Mouse (Mus musculus) intestine, embryonic 14.5 days (tissue): ENCODE measurements at regions not wholly inside any gene's neighbourhood (a gene's known extent, or its start where the extent isn't known, plus 50 kb on each side); places are given as distances from the start of the nearest gene placed in this dataset.
"Not testable (repeated sequence)": the region's sequence is repeated elsewhere in the genome, so short reads cannot be mapped to it uniquely, and the experiment has no call there.

Experiments
- ATAC-seq: fragments of 200-750 bp; cut with Nextera tagmentation; replicated peaks from 2 replicates; pipeline ENCODE4 v1.8.0; 2017; ENCODE audit warnings: low read depth, moderate number of reproducible peaks, moderate TSS enrichment, moderate library complexity; ENCODE audit not compliant: low FRiP score, low TSS enrichment
- DNase-seq: peaks from one replicate; pipeline ENCODE4 v3.0.0-alpha.2; 2018; ENCODE audit warnings: low spot score
- H3K27ac ChIP-seq: fragments of 300-500 bp; sonication (generic); 2 replicates; pipeline ENCODE4 v1.5.1; 2014; ENCODE audit warnings: low read depth, mild to moderate bottlenecking, control low read depth
- H3K27me3 ChIP-seq: fragments of 300-500 bp; sonication (generic); replicated peaks from 2 replicates; pipeline ENCODE4 v1.6.1; 2014; ENCODE audit warnings: low read length, control low read depth; ENCODE audit not compliant: control insufficient read depth, insufficient read depth
- H3K36me3 ChIP-seq: fragments of 300-500 bp; sonication (generic); 2 replicates; pipeline ENCODE4 v1.6.1; 2014; ENCODE audit warnings: low read length, control low read depth; ENCODE audit not compliant: control insufficient read depth, insufficient read depth
- H3K4me1 ChIP-seq: fragments of 300-500 bp; sonication (generic); replicated peaks from 2 replicates; pipeline ENCODE4 v1.6.1; 2014; ENCODE audit warnings: low read length, control low read depth, mixed read lengths; ENCODE audit not compliant: control insufficient read depth, insufficient read depth
- H3K4me2 ChIP-seq: fragments of 300-500 bp; sonication (generic); 2 replicates; pipeline ENCODE4 v1.6.1; 2014; ENCODE audit warnings: low read length
- H3K4me3 ChIP-seq: fragments of 300-500 bp; sonication (generic); 2 replicates; pipeline ENCODE4 v1.5.1; 2014; ENCODE audit warnings: low read depth, low read length, control low read depth, mixed read lengths
- H3K9ac ChIP-seq: fragments of 300-500 bp; sonication (generic); 2 replicates; pipeline ENCODE4 v1.6.1; 2014; ENCODE audit warnings: mild to moderate bottlenecking, low read length
- H3K9me3 ChIP-seq: fragments of 300-500 bp; sonication (generic); 2 replicates; pipeline ENCODE4 v1.6.1; 2016; ENCODE audit warnings: low read length, control low read depth; ENCODE audit not compliant: control insufficient read depth
- WGBS: fragments of 180-500 bp; shearing (Covaris S2); extraction: QIAGEN DNeasy Blood & Tissue Kit; methylation state at CpG from one replicate; pipeline ENCODE4 v1.1.7; 2014; 5-methylcytosine and 5-hydroxymethylcytosine counted together

- not testable (repeated sequence) for DNase-seq, H3K27ac ChIP-seq, H3K9me3 ChIP-seq, H3K36me3 ChIP-seq, H3K4me1 ChIP-seq, ATAC-seq, H3K4me3 ChIP-seq, H3K4me2 ChIP-seq, H3K27me3 ChIP-seq, H3K9ac ChIP-seq
- 61% methylated on average over 4 of the region's 4 CpGs for WGBS
Measured at GRCm38 (mm10) chr6:37747793-37748192, 122.8 kb upstream of the Trim24 start.

GRCm38 (mm10) chr6:37748296-37748980 lies 122.2 kb upstream of the Trim24 start:
- DNase-seq (no peak), ATAC-seq (no peak)
- no peaks in the 10 kb centered on the region for H3K36me3 ChIP-seq
- H3K4me3 ChIP-seq = no peak overlapping the region
- no peak overlapping the region for H3K4me2 ChIP-seq
- 0 out of 2 replicates have a peak, but pooled peaks cover 6% of the 10 kb centered on the region for H3K4me1 ChIP-seq
- H3K27me3 ChIP-seq = no peaks in the 10 kb centered on the region
- peaks cover 9% of the 10 kb centered on the region; the same call in 1 of the 2 replicates for H3K9me3 ChIP-seq
- H3K27ac ChIP-seq = no peak overlapping the region
- WGBS = 74% methylated on average over 8 of the region's 8 CpGs
- H3K9ac ChIP-seq = no peak overlapping the region

GRCm38 (mm10) chr6:37749016-37749415 lies 121.6 kb upstream of the Trim24 start:
- WGBS = 89% methylated on average over 5 of the region's 5 CpGs
- no peak for ATAC-seq
- no peaks in the 10 kb centered on the region for H3K27me3 ChIP-seq

GRCm38 (mm10) chr6:37750271-37750670 lies 120.3 kb upstream of the Trim24 start:
- no peak overlapping the region for H3K9ac ChIP-seq
- no peak for ATAC-seq
- no peak overlapping the region for H3K27ac ChIP-seq
- no peak overlapping the region for H3K4me3 ChIP-seq
- H3K4me1 ChIP-seq = 0 out of 2 replicates have a peak, but pooled peaks cover 1% of the 10 kb centered on the region
- H3K9me3 ChIP-seq = peaks cover 9% of the 10 kb centered on the region; the same call in 1 of the 2 replicates
- H3K4me2 ChIP-seq = no peak overlapping the region
- no peak for DNase-seq
- 95% methylated on average over 3 of the region's 3 CpGs for WGBS
- no peaks in the 10 kb centered on the region for H3K27me3 ChIP-seq
- H3K36me3 ChIP-seq = no peaks in the 10 kb centered on the region

More at GRCm38 (mm10) chr6:37749016-37749415, 121.6 kb upstream of the Trim24 start:
- Histone ChIP-seq H3K27ac (no peak overlapping the region), H3K9ac (no peak overlapping the region), H3K9me3 (peaks cover 9% of the 10 kb centered on the region; the same call in 1 of the 2 replicates), H3K4me1 (0 out of 2 replicates have a peak, but pooled peaks cover 6% of the 10 kb centered on the region), H3K36me3 (no peaks in the 10 kb centered on the region), H3K4me2 (no peak overlapping the region), H3K4me3 (no peak overlapping the region)
- DNase-seq = no peak

- no peak overlapping the region for H3K4me3 ChIP-seq
- no peak overlapping the region for H3K27ac ChIP-seq
- DNase-seq (no peak), ATAC-seq (no peak)
- no peak overlapping the region for H3K4me2 ChIP-seq
- peaks cover 5% of the 10 kb centered on the region; the same call in 1 of the 2 replicates for H3K9me3 ChIP-seq
- no peaks in the 10 kb centered on the region for H3K4me1 ChIP-seq
- no peaks in the 10 kb centered on the region for H3K36me3 ChIP-seq
- H3K27me3 ChIP-seq = no peaks in the 10 kb centered on the region
- H3K9ac ChIP-seq = no peak overlapping the region
Measured at GRCm38 (mm10) chr6:37751701-37752100, 118.9 kb upstream of the Trim24 start.

- WGBS = 92% methylated on average over 4 of the region's 5 CpGs
- not testable (repeated sequence) for ATAC-seq, DNase-seq, H3K27ac ChIP-seq, H3K27me3 ChIP-seq, H3K9ac ChIP-seq, H3K4me2 ChIP-seq, H3K36me3 ChIP-seq, H3K9me3 ChIP-seq, H3K4me1 ChIP-seq, H3K4me3 ChIP-seq
Measured at GRCm38 (mm10) chr6:37761003-37761402, 109.6 kb upstream of the Trim24 start.

- Histone ChIP-seq H3K9me3 (no peaks in the 10 kb centered on the region), H3K4me2 (no peak overlapping the region), H3K27ac (no peak overlapping the region), H3K9ac (no peak overlapping the region), H3K4me1 (no peaks in the 10 kb centered on the region), H3K27me3 (no peaks in the 10 kb centered on the region), H3K4me3 (no peak overlapping the region), H3K36me3 (no peaks in the 10 kb centered on the region)
- ATAC-seq = no peak
- DNase-seq = no peak
- WGBS = 43% methylated on average over 2 of the region's 2 CpGs
Measured at GRCm38 (mm10) chr6:37763036-37763435, 107.6 kb upstream of the Trim24 start.

- no peak for DNase-seq
- Histone ChIP-seq H3K9ac (no peak overlapping the region), H3K27ac (no peak overlapping the region), H3K27me3 (no peaks in the 10 kb centered on the region), H3K4me1 (no peaks in the 10 kb centered on the region), H3K9me3 (no peaks in the 10 kb centered on the region), H3K4me2 (no peak overlapping the region), H3K4me3 (no peak overlapping the region), H3K36me3 (no peaks in the 10 kb centered on the region)
- ATAC-seq = no peak
Measured at GRCm38 (mm10) chr6:37767690-37768089, 102.9 kb upstream of the Trim24 start.

GRCm38 (mm10) chr6:37773294-37773693 lies 97.3 kb upstream of the Trim24 start:
- Histone ChIP-seq H3K36me3 (no peaks in the 10 kb centered on the region), H3K9me3 (0 out of 2 replicates have a peak, but pooled peaks cover 2% of the 10 kb centered on the region), H3K4me1 (no peaks in the 10 kb centered on the region), H3K27ac (no peak overlapping the region), H3K9ac (no peak overlapping the region), H3K27me3 (no peaks in the 10 kb centered on the region), H3K4me3 (no peak overlapping the region), H3K4me2 (no peak overlapping the region)
- ATAC-seq (no peak), DNase-seq (no peak)
